Mouse (Mus musculus): ENCODE measurements around the gene Cdk5rap1. TPM values are rescaled to one million over a fixed set of nuclear protein-coding genes. Genes with fewer than 3 reads are reported as not detected.
"Not testable (repeated sequence)": the region's sequence is repeated elsewhere in the genome, so short reads cannot be mapped to it uniquely, and the experiment has no call there.

The Cdk5rap1 gene
- polyA plus RNA-seq, 1 experiment from 2014 or later: 19.2 TPM

GRCm38 (mm10) chr2:154373961-154374632 is 1.3 kb upstream of the Cdk5rap1 start:
- H3K4me1 ChIP-seq (replicated peaks): no peaks in the 10 kb centered on the region
- H3K4me2 ChIP-seq: no peak overlapping the region
- no peaks in the 10 kb centered on the region for H3K9me3 ChIP-seq
- H3K4me3 ChIP-seq (replicated peaks): no peak overlapping the region
- no peaks in the 10 kb centered on the region for H3K27me3 ChIP-seq
- H3K36me3 ChIP-seq: peaks cover 15% of the 10 kb centered on the region
- no peak for ATAC-seq (ENCODE audit: insufficient number of reproducible peaks, insufficient read depth, low FRiP score, low TSS enrichment, low read depth)
- no peak overlapping the region for H3K9ac ChIP-seq (replicated peaks)
- WGBS: 60% methylated on average over 6 of the region's 6 CpGs
- no peak overlapping the region for H3K27ac ChIP-seq

GRCm38 (mm10) chr2:154372151-154372829 is 520 bp downstream of the Cdk5rap1 start:
- under 1% methylated on average over 42 of the region's 42 CpGs for WGBS
- Histone ChIP-seq H3K4me1 (replicated peaks) (no peaks in the 10 kb centered on the region), H3K4me3 (replicated peaks) (peak overlapping the region; percentile 70), H3K4me2 (peak overlapping the region; percentile 62), H3K9ac (replicated peaks) (peak overlapping the region; percentile 93), H3K9me3 (no peaks in the 10 kb centered on the region), H3K27ac (peak overlapping the region; percentile 94), H3K36me3 (peaks cover 29% of the 10 kb centered on the region), H3K27me3 (no peaks in the 10 kb centered on the region)
- peak; percentile 75; the same call in 1 of the 2 replicates for ATAC-seq (ENCODE audit: insufficient number of reproducible peaks, insufficient read depth, low FRiP score, low TSS enrichment, low read depth)

GRCm38 (mm10) chr2:154367510-154367909 is 5.3 kb downstream of the Cdk5rap1 start:
- H3K36me3 ChIP-seq: peaks cover 71% of the 10 kb centered on the region
- H3K27me3 ChIP-seq: no peaks in the 10 kb centered on the region
- H3K9ac ChIP-seq (replicated peaks): no peak overlapping the region
- no peak for ATAC-seq (ENCODE audit: insufficient number of reproducible peaks, insufficient read depth, low FRiP score, low TSS enrichment, low read depth)
- no peak overlapping the region for H3K4me2 ChIP-seq
- H3K27ac ChIP-seq: no peak overlapping the region
- H3K4me3 ChIP-seq (replicated peaks): no peak overlapping the region
- H3K9me3 ChIP-seq: no peaks in the 10 kb centered on the region
- 84% methylated on average over 1 of the region's 1 CpGs for WGBS
- no peaks in the 10 kb centered on the region for H3K4me1 ChIP-seq (replicated peaks)

- peak overlapping the region; percentile 18; the same call in 1 of the 2 replicates for H3K27ac ChIP-seq
- 78% methylated on average over 15 of the region's 19 CpGs for WGBS
- ATAC-seq (ENCODE audit: insufficient number of reproducible peaks, insufficient read depth, low FRiP score, low TSS enrichment, low read depth): not testable (repeated sequence)
These were observed 18.8 kb downstream of the Cdk5rap1 start for GRCm38 (mm10) chr2:154354000-154354425.

GRCm38 (mm10) chr2:154348152-154348551 is 24.7 kb downstream of the Cdk5rap1 start:
- H3K27ac ChIP-seq: no peak overlapping the region
- H3K27me3 ChIP-seq: no peaks in the 10 kb centered on the region
- H3K4me3 ChIP-seq (replicated peaks): no peak overlapping the region
- 88% methylated on average over 3 of the region's 3 CpGs for WGBS
- H3K36me3 ChIP-seq: peaks cover 70% of the 10 kb centered on the region
- no peak overlapping the region for H3K9ac ChIP-seq (replicated peaks)
- no peak for ATAC-seq (ENCODE audit: insufficient number of reproducible peaks, insufficient read depth, low FRiP score, low TSS enrichment, low read depth)
- no peak overlapping the region for H3K4me2 ChIP-seq
- no peaks in the 10 kb centered on the region for H3K4me1 ChIP-seq (replicated peaks)
- H3K9me3 ChIP-seq: no peaks in the 10 kb centered on the region

More at GRCm38 (mm10) chr2:154354000-154354425, 18.8 kb downstream of the Cdk5rap1 start:
- not testable (repeated sequence) for H3K9ac ChIP-seq (replicated peaks); H3K4me1 ChIP-seq (replicated peaks); H3K9me3 ChIP-seq; H3K27me3 ChIP-seq
- Histone ChIP-seq H3K4me3 (replicated peaks) (peak overlapping the region; percentile 34), H3K4me2 (peak overlapping the region; percentile 42), H3K36me3 (peaks cover 33% of the 10 kb centered on the region)

- no peak overlapping the region for H3K4me2 ChIP-seq
- no peak for ATAC-seq (ENCODE audit: insufficient number of reproducible peaks, insufficient read depth, low FRiP score, low TSS enrichment, low read depth)
- no peaks in the 10 kb centered on the region for H3K4me1 ChIP-seq (replicated peaks)
- H3K36me3 ChIP-seq: peaks cover 53% of the 10 kb centered on the region
- no peak overlapping the region for H3K9ac ChIP-seq (replicated peaks)
- H3K27ac ChIP-seq: no peak overlapping the region
- WGBS: 68% methylated on average over 2 of the region's 2 CpGs
- no peak overlapping the region for H3K4me3 ChIP-seq (replicated peaks)
- H3K9me3 ChIP-seq: no peaks in the 10 kb centered on the region
- H3K27me3 ChIP-seq: no peaks in the 10 kb centered on the region
These were observed 33.5 kb downstream of the Cdk5rap1 start for GRCm38 (mm10) chr2:154339356-154339755.

- WGBS: 76% methylated on average over 1 of the region's 1 CpGs
- H3K4me1 ChIP-seq (replicated peaks): no peaks in the 10 kb centered on the region
- no peaks in the 10 kb centered on the region for H3K27me3 ChIP-seq
- H3K4me2 ChIP-seq: no peak overlapping the region
- H3K4me3 ChIP-seq (replicated peaks): no peak overlapping the region
- H3K9me3 ChIP-seq: no peaks in the 10 kb centered on the region; the same call in 1 of the 2 replicates
- no peak for ATAC-seq (ENCODE audit: insufficient number of reproducible peaks, insufficient read depth, low FRiP score, low TSS enrichment, low read depth)
- H3K36me3 ChIP-seq: peaks cover 48% of the 10 kb centered on the region
- H3K9ac ChIP-seq (replicated peaks): no peak overlapping the region
- H3K27ac ChIP-seq: no peak overlapping the region
These were observed 34.6 kb downstream of the Cdk5rap1 start for GRCm38 (mm10) chr2:154338161-154338560.

GRCm38 (mm10) chr2:154335572-154335971 is 37.2 kb downstream of the Cdk5rap1 start:
- no peak overlapping the region for H3K4me3 ChIP-seq (replicated peaks)
- 83% methylated on average over 4 of the region's 4 CpGs for WGBS
- H3K36me3 ChIP-seq: peaks cover 24% of the 10 kb centered on the region
- H3K4me1 ChIP-seq (replicated peaks): no peaks in the 10 kb centered on the region
- no peak for ATAC-seq (ENCODE audit: insufficient number of reproducible peaks, insufficient read depth, low FRiP score, low TSS enrichment, low read depth)
- H3K9me3 ChIP-seq: no peaks in the 10 kb centered on the region; the same call in 1 of the 2 replicates
- H3K4me2 ChIP-seq: no peak overlapping the region
- H3K27me3 ChIP-seq: no peaks in the 10 kb centered on the region
- no peak overlapping the region for H3K27ac ChIP-seq
- no peak overlapping the region for H3K9ac ChIP-seq (replicated peaks)

- Histone ChIP-seq H3K36me3 (no peaks in the 10 kb centered on the region), H3K27ac (no peak overlapping the region), H3K9ac (replicated peaks) (no peak overlapping the region), H3K9me3 (no peaks in the 10 kb centered on the region), H3K4me3 (replicated peaks) (no peak overlapping the region), H3K27me3 (no peaks in the 10 kb centered on the region), H3K4me2 (no peak overlapping the region), H3K4me1 (replicated peaks) (no peaks in the 10 kb centered on the region)
- ATAC-seq (ENCODE audit: insufficient number of reproducible peaks, insufficient read depth, low FRiP score, low TSS enrichment, low read depth): no peak
- WGBS: 80% methylated on average over 3 of the region's 3 CpGs
These were observed 46.0 kb downstream of the Cdk5rap1 start for GRCm38 (mm10) chr2:154326852-154327251.

- not testable (repeated sequence) for H3K27me3 ChIP-seq; H3K9me3 ChIP-seq; H3K4me3 ChIP-seq (replicated peaks); H3K4me2 ChIP-seq; ATAC-seq (ENCODE audit: insufficient number of reproducible peaks, insufficient read depth, low FRiP score, low TSS enrichment, low read depth); H3K4me1 ChIP-seq (replicated peaks); H3K27ac ChIP-seq; H3K9ac ChIP-seq (replicated peaks); H3K36me3 ChIP-seq
- 83% methylated on average over 5 of the region's 5 CpGs for WGBS
These were observed 59.0 kb downstream of the Cdk5rap1 start for GRCm38 (mm10) chr2:154313771-154314170.

- WGBS: 74% methylated on average over 4 of the region's 4 CpGs
- not testable (repeated sequence) for H3K9ac ChIP-seq (replicated peaks); H3K27me3 ChIP-seq; H3K4me3 ChIP-seq (replicated peaks); ATAC-seq (ENCODE audit: insufficient number of reproducible peaks, insufficient read depth, low FRiP score, low TSS enrichment, low read depth); H3K4me2 ChIP-seq; H3K4me1 ChIP-seq (replicated peaks); H3K27ac ChIP-seq; H3K36me3 ChIP-seq; H3K9me3 ChIP-seq
These were observed 65.9 kb downstream of the Cdk5rap1 start, which contains the start of gene Bpifb9b for GRCm38 (mm10) chr2:154306927-154307326. Bpifb9b (plus strand) TSS chr2:154307227.

Measured in limb, embryonic 12.5 days (tissue).